Mouse (Mus musculus): Measurements from ENCODE around the gene Polr2a.

DNA sequence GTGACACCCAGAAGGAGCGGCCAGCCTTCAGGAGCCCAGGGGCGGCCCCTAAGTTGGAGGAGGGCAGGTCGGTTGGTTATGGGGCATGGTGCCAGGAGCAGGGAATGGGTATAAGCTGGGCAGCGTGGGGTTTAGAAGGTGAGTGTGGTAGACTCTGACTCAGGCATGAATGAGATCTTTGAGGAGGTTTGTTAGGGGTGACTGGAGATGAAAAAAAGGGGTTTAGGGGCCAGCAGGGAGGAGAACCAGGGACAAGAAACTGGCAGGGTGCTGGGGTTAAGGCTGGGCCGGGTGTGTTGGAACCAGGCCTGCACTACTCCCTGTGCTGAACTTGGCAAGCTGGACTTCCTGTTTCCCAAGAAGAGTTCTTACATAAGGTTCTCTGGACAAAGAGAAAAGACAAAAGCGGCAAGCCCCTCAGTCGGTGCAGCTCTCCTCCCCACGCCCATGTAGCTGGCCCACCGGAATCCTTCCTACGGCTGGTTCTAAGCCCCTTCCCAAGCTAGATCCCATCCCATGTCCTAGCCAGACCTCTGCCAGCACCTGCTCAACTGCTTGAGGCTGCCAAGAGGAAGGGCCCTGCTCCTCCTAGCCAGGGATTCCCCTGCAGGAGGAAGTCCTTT, 72.8 kb downstream of the Polr2a start, which contains the start of gene Tnfsf13:
- TF ChIP-seq CTCF (IDR thresholded peaks at IDR 0.05; ENCODE audit: control insufficient read depth, insufficient read depth, insufficient read length) (no peak), MYOD1 (IDR thresholded peaks at IDR 0.05; ENCODE audit: control insufficient read depth, insufficient read length, low read depth) (no peak)
